Mouse (Mus musculus): ENCODE measurements around the gene Foxn3.

DNA sequence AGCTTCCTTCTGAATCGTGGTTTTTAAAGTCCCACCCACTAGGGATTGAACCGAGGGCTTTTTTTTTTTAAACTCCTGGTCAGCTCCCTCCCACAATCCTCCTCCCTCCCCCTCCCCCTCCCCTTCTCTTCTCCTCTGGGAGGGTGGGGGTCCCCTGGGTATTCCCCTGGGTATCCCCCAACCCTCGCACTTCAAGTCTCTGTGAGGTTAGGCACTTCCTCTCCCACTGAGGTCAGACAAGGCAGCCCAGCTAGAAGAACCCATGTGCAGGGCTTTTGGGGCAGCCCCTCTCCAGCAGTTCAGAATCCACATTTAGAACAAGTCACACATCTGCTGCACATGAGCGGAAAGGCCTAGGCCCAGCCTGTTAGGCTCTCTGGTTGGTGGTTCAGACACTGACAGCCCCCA, 182.5 kb downstream of the Foxn3 start:
- no peak for TF ChIP-seq POLR2A (IDR thresholded peaks at IDR 0.05; ENCODE audit: insufficient read length, low read depth)
- TF ChIP-seq CEBPB (IDR thresholded peaks at IDR 0.05; ENCODE audit: insufficient read depth, poor library complexity, severe bottlenecking), result no peak
- no peak for TF ChIP-seq MYOD1 (IDR thresholded peaks at IDR 0.05; ENCODE audit: control insufficient read depth in 1 of 3, insufficient read length in 2 of 3, low read depth in 2 of 3)
- TF ChIP-seq TCF3 (IDR thresholded peaks at IDR 0.05; ENCODE audit: insufficient read length, low read depth), result no peak
- no peak for TF ChIP-seq E2F4 (IDR thresholded peaks at IDR 0.05; ENCODE audit: insufficient read depth)
- TF ChIP-seq POLR2AphosphoS2 (IDR thresholded peaks at IDR 0.05; ENCODE audit: insufficient read length, low read depth), result no peak
- no peak for TF ChIP-seq SRF (IDR thresholded peaks at IDR 0.05; ENCODE audit: control insufficient read depth, insufficient read length, low read depth)
- TF ChIP-seq TCF12 (IDR thresholded peaks at IDR 0.05; ENCODE audit: insufficient read depth, poor library complexity, severe bottlenecking), result no peak
- no peak for TF ChIP-seq MAX (IDR thresholded peaks at IDR 0.05; ENCODE audit: low read depth)
- no peak for TF ChIP-seq USF1 (IDR thresholded peaks at IDR 0.05; ENCODE audit: low read depth)
- no peak for TF ChIP-seq MYOG (IDR thresholded peaks at IDR 0.05; ENCODE audit: control insufficient read depth in 1 of 3, insufficient read depth in 1 of 3, insufficient read length in 2 of 3, low read depth in 2 of 3)

Data from myocyte (in vitro differentiated cells).